Mouse (Mus musculus) kidney, embryonic 14.5 days (tissue): ENCODE data around the gene Prr15l. TPM values are rescaled to one million over a fixed set of nuclear protein-coding genes. Genes with fewer than 3 reads are reported as not detected.
A peak's percentile ranks its signal among the peaks of the same experiment; 100 is the strongest.

Experiments used
- ATAC-seq: fragments of 200-750 bp; cut with Nextera tagmentation; 2 replicates; pipeline ENCODE4 v1.8.0; 2017; ENCODE audit warnings: moderate number of reproducible peaks, mild to moderate bottlenecking, moderate TSS enrichment, moderate library complexity; ENCODE audit not compliant: low FRiP score, low TSS enrichment
- H3K27ac ChIP-seq: fragments of 300-500 bp; sonication (generic); 2 replicates; pipeline ENCODE4 v1.5.1; 2014; ENCODE audit warnings: low read depth, mild to moderate bottlenecking, low read length, moderate library complexity, mixed read lengths
- H3K27me3 ChIP-seq: fragments of 300-500 bp; sonication (generic); 2 replicates; pipeline ENCODE4 v1.6.1; 2014; ENCODE audit warnings: mild to moderate bottlenecking, low read length; ENCODE audit not compliant: control insufficient read depth, insufficient read depth
- H3K36me3 ChIP-seq: fragments of 300-500 bp; sonication (generic); 2 replicates; pipeline ENCODE4 v1.6.1; 2014; ENCODE audit warnings: low read length, mixed read lengths; ENCODE audit not compliant: control insufficient read depth, insufficient read depth
- H3K4me1 ChIP-seq: fragments of 300-500 bp; sonication (generic); 2 replicates; pipeline ENCODE4 v1.6.1; 2014; ENCODE audit warnings: low read length, mixed read lengths; ENCODE audit not compliant: control insufficient read depth, insufficient read depth
- H3K4me2 ChIP-seq: fragments of 300-500 bp; sonication (generic); replicated peaks from 2 replicates; pipeline ENCODE4 v1.6.1; 2014; ENCODE audit warnings: low read depth, mild to moderate bottlenecking, low read length
- H3K4me3 ChIP-seq: fragments of 300-500 bp; sonication (generic); 2 replicates; pipeline ENCODE4 v1.5.1; 2014; ENCODE audit warnings: mild to moderate bottlenecking, low read length
- H3K9ac ChIP-seq: fragments of 300-500 bp; sonication (generic); 2 replicates; pipeline ENCODE4 v1.6.1; 2014; ENCODE audit warnings: low read depth, mild to moderate bottlenecking, low read length, moderate library complexity
- H3K9me3 ChIP-seq: fragments of 300-500 bp; sonication (generic); 2 replicates; pipeline ENCODE4 v1.6.1; 2016; ENCODE audit warnings: low read length; ENCODE audit not compliant: control insufficient read depth
- WGBS: fragments of 180-500 bp; shearing (Covaris S2); extraction: QIAGEN DNeasy Blood & Tissue Kit; methylation state at CpG from one replicate; pipeline ENCODE4 v1.1.7; 2014; 5-methylcytosine and 5-hydroxymethylcytosine counted together
- polyA plus RNA-seq: library from polyadenylated mRNA; unstranded; fragments of >200 nt; fragmentation: Nextera tagmentation; extraction: Ambion mirVana; gene quantifications from 2 replicates; pipeline ENCODE4 v1.2.1, GENCODE M21; 2014

Prr15l gene
- polyA plus RNA-seq, 1 experiment from 2014 or later: 33.7 TPM

DNA sequence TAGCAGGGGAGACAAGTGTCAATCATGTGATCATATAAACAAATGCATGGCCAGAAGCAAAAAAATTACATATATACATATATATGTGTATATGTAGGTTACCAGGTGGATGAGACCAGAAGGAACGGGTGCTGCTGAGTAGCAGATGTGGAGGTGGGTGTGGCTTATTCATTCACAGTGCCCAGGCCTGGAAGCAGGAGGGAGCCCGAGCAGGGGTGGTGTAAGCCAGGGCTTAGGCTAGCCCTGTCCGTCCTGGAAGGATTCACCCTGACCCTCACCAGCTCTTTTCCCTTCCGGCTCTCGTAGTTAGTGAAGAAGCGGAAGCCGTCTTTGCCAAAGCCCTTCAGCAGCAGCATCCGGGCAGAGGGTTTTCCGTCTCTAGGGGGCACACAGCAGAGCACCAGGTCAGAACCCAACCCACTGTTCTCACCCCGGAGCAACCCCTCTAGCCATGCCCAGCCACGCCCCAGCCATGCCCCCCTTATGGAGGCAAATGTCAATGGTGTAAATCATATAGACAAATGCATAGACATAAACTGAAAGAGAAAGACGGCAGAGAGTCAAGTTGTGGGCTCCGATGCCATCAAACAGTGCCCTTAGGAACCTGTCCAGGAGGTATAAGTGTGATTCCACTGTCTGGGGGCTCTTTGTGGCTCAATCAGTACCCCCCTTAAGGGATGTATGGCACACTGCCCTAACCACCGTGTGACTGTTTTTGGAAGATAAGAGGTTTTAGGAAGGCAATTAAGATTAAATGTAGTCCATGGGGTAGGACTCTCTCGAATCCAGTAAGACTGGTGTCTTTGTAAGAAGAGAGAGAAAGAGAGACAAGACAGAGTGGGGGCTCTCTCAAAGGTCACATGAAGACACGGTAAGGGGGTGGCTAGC is 12.9 kb downstream of the Prr15l start:
- H3K4me2 ChIP-seq: no peak overlapping the region
- WGBS: 77% methylated on average over 16 of the region's 16 CpGs
- H3K36me3 ChIP-seq: no peaks in the 10 kb centered on the region; the same call in 1 of the 2 replicates

DNA sequence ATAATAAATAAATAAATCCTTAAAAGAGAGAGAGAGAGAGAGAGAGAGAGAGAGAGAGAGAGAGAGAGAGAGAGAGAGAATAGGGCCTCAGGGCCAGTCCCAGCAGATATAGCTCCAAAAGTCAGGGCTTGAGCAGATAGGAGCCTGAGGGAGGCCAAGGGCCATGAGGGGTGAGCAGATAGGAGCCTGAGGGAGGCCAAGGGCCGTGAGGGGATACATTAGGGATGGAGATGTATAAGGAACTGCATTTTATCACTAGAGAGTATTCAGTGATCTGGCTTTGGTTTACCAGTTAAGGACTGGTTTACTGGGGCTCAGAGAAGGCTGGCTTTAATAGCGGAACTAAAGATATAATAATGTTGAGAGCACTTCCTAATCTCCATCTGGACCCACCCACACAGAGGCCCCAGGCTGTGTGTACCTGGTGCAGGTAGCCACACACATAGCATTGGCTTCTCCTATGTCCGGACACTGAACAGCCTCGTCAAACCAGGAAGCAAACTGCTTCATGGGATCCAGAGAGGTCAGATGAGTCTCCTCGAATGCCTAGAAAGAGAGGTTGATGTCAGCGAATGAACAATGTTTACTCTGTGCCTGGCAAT is 14.2 kb downstream of the Prr15l start:
- no peak for ATAC-seq
- H3K9ac ChIP-seq: no peak overlapping the region
- H3K9me3 ChIP-seq: no peaks in the 10 kb centered on the region
- H3K27ac ChIP-seq: no peak overlapping the region
- no peaks in the 10 kb centered on the region for H3K27me3 ChIP-seq
- no peak overlapping the region for H3K4me3 ChIP-seq
- H3K36me3 ChIP-seq: no peaks in the 10 kb centered on the region; the same call in 1 of the 2 replicates
- peaks cover 10% of the 10 kb centered on the region for H3K4me1 ChIP-seq
- WGBS: 82% methylated on average over 6 of the region's 6 CpGs
- H3K4me2 ChIP-seq: no peak overlapping the region

More for the DNA sequence above, 12.9 kb downstream of the Prr15l start:
- peaks cover 10% of the 10 kb centered on the region for H3K4me1 ChIP-seq
- no peak overlapping the region for H3K9ac ChIP-seq
- no peaks in the 10 kb centered on the region for H3K27me3 ChIP-seq
- no peak for ATAC-seq
- H3K27ac ChIP-seq: no peak overlapping the region
- H3K4me3 ChIP-seq: no peak overlapping the region
- no peaks in the 10 kb centered on the region for H3K9me3 ChIP-seq

DNA sequence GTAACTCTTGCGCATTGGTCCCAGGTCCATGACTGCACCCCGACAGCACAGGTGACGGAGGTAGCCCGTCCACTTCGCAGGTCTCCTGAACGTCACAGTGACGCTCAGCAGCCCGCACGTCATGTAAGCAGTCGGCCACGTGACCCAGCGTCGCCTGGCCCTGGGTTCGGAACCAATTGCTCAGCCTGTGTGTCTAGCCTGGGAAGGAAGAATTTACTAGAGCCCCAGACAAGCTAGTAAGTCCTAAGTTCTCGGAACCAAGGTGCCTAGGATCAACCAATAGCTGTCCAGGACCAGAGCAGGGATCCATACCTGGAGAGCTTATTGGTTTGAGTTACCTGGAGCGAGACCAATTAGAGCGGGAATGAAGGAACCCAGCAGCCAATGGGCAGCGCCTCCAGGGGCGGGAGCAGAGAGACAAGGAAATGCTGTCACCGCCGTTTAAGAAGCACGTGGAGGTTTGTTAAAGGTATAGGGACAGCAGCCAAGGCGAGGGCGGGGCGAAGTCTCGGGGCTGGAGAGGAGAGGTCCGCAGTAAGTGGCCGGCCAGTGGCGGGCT is 15.9 kb downstream of the Prr15l start, which contains the start of gene Pnpo:
Pnpo (minus strand) TSS at position 241 of the 559 bp plus-strand sequence.
- H3K36me3 ChIP-seq: no peaks in the 10 kb centered on the region; the same call in 1 of the 2 replicates
- peaks cover 10% of the 10 kb centered on the region for H3K4me1 ChIP-seq
- H3K4me2 ChIP-seq: peak within 1 kb of the TSS; percentile 86
- ATAC-seq: peak; percentile 98
- H3K9ac ChIP-seq: peak within 1 kb of the TSS; percentile 60
- H3K9me3 ChIP-seq: no peaks in the 10 kb centered on the region
- no peak within 1 kb of the TSS for H3K27ac ChIP-seq
- H3K4me3 ChIP-seq: peak within 1 kb of the TSS; percentile 59
- under 1% methylated on average over 29 of the region's 29 CpGs for WGBS
- H3K27me3 ChIP-seq: no peaks in the 10 kb centered on the region

DNA sequence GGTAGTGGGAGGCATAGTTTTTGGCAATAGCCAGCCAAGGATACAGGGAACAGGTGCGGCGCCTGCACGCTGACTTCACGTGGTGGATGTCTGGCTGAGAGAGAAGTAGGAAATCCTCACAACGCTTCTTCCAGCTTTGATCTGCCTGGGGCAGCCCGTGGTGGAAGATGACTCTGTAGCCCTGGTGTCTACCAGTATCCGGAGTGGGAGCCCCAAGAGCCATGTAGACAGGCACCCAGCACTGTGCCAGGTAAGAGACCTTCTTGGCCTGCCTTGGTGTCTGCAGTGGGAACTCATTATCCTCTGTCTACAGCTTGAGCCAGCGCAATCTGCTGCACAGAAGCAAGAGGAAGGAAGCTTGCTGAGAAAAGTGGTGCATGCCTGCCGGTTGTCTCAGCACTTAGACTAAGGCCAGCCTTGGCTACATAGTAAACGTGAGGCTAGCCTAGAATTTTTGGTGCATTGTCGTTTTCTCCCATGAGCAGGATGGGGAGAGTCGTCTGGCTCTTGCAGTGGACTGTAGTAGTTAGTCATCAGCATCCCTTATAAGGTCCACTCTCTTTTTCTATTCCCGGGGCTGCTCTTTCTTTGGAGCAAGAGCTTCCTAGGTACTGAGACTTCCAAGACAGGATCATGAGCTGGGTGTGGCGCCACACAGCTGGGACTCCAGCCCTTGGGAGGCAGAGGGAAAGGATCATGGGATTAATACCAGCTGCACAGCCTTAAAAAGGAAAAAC is 17.1 kb downstream of the Prr15l start:
- Histone ChIP-seq H3K4me1 (peaks cover 10% of the 10 kb centered on the region), H3K36me3 (no peaks in the 10 kb centered on the region; the same call in 1 of the 2 replicates), H3K27me3 (no peaks in the 10 kb centered on the region), H3K27ac (no peak overlapping the region), H3K9me3 (no peaks in the 10 kb centered on the region), H3K4me2 (peak overlapping the region; percentile 86), H3K4me3 (peak overlapping the region; percentile 59; the same call in 1 of the 2 replicates), H3K9ac (peak overlapping the region; percentile 5; the same call in 1 of the 2 replicates)
- no peak for ATAC-seq
- WGBS: 81% methylated on average over 14 of the region's 14 CpGs

DNA sequence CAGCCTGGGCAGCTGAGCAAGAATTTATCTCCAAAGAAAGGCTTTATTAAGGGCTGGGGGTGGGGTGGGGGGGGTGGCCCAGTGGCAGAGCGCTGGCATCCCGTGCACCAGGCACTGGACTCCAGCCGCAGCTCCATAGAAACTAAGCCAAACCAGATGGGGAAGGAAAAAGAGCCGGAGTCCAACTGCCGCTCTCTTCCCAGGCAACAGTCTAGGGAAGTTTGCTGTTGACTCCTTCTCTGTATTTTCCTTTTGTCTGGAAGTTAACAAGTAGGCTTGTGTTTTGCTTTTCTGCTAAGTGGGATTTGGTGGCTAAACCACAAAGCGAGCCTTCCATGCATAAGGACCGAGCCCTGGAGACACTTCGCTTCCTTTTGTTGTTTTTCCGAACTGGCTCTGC is 18.6 kb downstream of the Prr15l start:
- no peak overlapping the region for H3K4me2 ChIP-seq
- WGBS: 89% methylated on average over 9 of the region's 9 CpGs
- peaks cover 6% of the 10 kb centered on the region; the same call in 1 of the 2 replicates for H3K36me3 ChIP-seq
- no peak overlapping the region for H3K27ac ChIP-seq
- H3K9me3 ChIP-seq: no peaks in the 10 kb centered on the region
- ATAC-seq: no peak
- no peak overlapping the region for H3K9ac ChIP-seq
- peaks cover 10% of the 10 kb centered on the region for H3K4me1 ChIP-seq
- no peaks in the 10 kb centered on the region for H3K27me3 ChIP-seq
- no peak overlapping the region for H3K4me3 ChIP-seq

DNA sequence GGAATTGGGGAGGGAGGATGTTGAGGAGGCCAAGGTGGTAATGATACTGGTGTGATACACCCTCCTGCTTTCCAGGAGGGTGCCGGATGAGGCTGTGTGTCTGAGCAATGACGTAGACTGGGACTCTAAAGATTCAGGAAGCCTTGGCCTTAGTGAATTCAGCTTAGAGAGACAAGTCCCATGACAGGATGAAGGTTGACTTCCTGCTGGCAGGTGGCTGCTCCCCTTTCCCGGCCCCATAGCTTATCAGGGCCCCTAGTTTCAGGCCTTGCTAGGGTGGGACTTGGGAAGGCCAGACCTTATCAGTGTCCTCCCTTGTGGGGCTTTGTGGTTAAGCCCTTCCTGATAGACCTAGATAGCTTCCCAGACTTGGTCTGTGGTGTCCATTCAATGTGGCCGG is 19.9 kb downstream of the Prr15l start:
- Histone ChIP-seq H3K4me3 (no peak overlapping the region), H3K4me2 (no peak overlapping the region), H3K27ac (no peak overlapping the region), H3K4me1 (peaks cover 10% of the 10 kb centered on the region), H3K27me3 (no peaks in the 10 kb centered on the region), H3K9ac (no peak overlapping the region), H3K9me3 (no peaks in the 10 kb centered on the region), H3K36me3 (peaks cover 18% of the 10 kb centered on the region)
- WGBS: 93% methylated on average over 4 of the region's 4 CpGs
- ATAC-seq: no peak

DNA sequence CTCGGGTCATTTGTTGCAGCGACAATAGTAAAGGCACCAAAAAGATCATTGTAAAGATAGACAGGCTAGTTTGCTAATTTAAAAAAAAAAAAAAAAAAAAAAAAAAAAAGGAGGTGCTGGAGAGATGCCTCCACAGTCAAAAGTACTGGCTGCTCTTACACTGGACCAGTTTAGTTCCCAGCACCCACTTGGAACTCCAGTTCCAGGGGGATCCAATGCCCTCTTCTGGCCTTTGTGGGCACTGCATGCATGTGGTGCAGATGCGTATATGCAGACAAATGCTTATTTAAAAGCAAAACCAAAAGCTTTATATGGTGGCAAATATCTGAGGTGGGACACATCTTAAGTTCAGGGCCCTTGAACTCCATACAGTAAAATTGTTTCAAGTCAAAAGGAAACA is 22.9 kb downstream of the Prr15l start:
- H3K4me3 ChIP-seq: no peak overlapping the region
- no peaks in the 10 kb centered on the region for H3K9me3 ChIP-seq
- no peak overlapping the region for H3K4me2 ChIP-seq
- H3K4me1 ChIP-seq: no peaks in the 10 kb centered on the region
- H3K27me3 ChIP-seq: no peaks in the 10 kb centered on the region
- no peak for ATAC-seq
- 96% methylated on average over 3 of the region's 3 CpGs for WGBS
- H3K27ac ChIP-seq: no peak overlapping the region
- H3K36me3 ChIP-seq: peaks cover 44% of the 10 kb centered on the region
- no peak overlapping the region for H3K9ac ChIP-seq

DNA sequence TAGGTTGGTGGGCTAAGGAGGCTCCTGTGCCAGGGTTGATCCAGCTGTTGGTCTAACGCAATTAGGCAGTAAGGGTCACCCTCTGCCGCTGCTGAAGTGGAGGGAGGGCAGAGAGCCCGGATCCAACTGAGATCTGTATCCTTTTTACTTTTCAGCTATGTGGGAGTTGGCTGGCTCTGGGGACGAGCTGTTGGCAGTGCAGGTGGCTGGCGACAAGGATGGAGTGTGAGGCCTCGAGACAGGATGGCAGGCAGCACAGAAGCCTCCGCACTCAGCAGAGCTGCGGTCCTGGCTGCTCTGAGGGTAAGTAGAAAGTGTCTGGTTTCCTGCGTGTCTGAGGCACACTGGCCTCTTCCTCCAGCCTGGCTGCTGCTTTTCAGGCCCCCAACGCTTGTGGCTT is 24.5 kb downstream of the Prr15l start:
- H3K9me3 ChIP-seq: no peaks in the 10 kb centered on the region
- H3K4me1 ChIP-seq: no peaks in the 10 kb centered on the region
- no peak overlapping the region for H3K4me3 ChIP-seq
- H3K36me3 ChIP-seq: peaks cover 59% of the 10 kb centered on the region
- H3K4me2 ChIP-seq: no peak overlapping the region
- 76% methylated on average over 10 of the region's 10 CpGs for WGBS
- no peaks in the 10 kb centered on the region for H3K27me3 ChIP-seq
- no peak overlapping the region for H3K9ac ChIP-seq
- no peak for ATAC-seq
- no peak overlapping the region for H3K27ac ChIP-seq
